Mouse (Mus musculus): ENCODE results near the gene Kif13a. TPM values are rescaled to one million over a fixed set of nuclear protein-coding genes. Genes with fewer than 3 reads are reported as not detected.

Gene Kif13a
- polyA plus RNA-seq, 1 experiment from 2014 or later = 11.9 TPM

DNA sequence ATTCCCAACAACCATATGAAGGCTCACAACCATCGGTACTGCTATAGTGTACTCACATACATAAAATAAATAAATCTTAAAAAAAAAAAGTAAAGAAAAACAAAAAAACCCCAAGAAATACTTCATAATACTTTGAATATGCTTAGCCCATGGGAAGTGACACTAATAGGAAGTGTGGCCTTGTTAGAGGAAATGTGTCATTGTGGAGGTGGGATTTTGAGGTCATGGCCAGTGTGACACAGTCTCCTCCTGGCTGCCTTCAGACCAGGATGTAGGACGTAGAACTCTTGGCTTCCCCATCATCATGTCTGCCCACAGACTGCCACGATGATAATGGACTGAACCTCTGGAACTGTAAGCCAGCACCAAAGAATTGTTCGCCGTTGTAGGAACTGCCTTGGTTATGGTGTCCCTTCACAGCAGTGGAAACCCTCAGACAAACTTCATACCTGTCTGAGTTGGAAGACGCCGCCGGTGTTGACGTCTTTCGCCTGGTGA is 143.6 kb downstream of the Kif13a start:
- Histone ChIP-seq H3K9ac (no peak overlapping the region), H3K4me2 (no peak overlapping the region), H3K4me3 (no peak overlapping the region), H3K36me3 (replicated peaks) (no peaks in the 10 kb centered on the region; the same call in 1 of the 2 replicates), H3K27me3 (replicated peaks) (no peaks in the 10 kb centered on the region), H3K27ac (no peak overlapping the region), H3K4me1 (no peaks in the 10 kb centered on the region), H3K9me3 (no peaks in the 10 kb centered on the region)
- ATAC-seq (replicated peaks) = no peak
- 97% methylated on average over 10 of the region's 10 CpGs for WGBS

DNA sequence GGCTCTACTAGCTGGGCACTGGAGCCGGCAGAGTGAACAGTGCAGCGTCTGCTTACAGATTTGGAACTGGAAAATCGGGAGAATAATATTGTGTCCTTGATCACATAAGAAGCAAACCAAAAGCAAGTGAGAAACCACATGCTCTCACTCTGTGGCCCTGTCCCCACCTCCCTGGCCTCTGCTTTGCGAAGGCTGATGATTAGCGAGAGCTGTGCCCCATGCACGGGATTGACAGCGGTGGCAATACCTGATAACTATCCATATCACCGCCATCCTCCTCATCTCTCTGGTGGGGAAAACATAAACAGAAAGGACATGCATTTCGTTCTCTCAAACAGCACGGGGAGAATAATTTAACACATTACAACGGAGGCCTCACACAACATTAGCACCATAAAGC is 149.3 kb downstream of the Kif13a start:
- Histone ChIP-seq H3K9me3 (no peaks in the 10 kb centered on the region), H3K4me2 (no peak overlapping the region), H3K4me1 (no peaks in the 10 kb centered on the region), H3K27ac (no peak overlapping the region), H3K27me3 (replicated peaks) (no peaks in the 10 kb centered on the region), H3K36me3 (replicated peaks) (no peaks in the 10 kb centered on the region), H3K9ac (no peak overlapping the region), H3K4me3 (no peak overlapping the region)
- ATAC-seq (replicated peaks) = no peak
- 90% methylated on average over 11 of the region's 11 CpGs for WGBS

DNA sequence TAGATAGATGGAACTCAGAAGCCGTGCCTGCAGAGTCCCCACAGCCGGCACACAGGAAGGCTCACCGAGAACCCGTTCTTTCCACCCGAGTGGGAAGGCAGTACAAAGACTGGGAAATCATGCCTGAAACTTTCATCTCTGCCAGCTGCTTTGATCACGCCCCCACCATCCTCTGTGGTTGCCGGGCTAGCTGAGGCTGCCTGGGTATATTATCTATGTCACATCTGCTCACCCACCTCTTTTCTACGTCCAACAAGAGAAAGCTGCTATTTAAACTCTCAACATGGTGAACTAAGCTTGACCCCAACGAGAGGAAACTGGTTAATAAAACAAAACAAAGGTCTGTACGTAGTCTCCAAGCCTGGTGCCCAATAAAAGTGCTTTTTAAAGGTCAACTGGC is 149.8 kb downstream of the Kif13a start:
- WGBS = 66% methylated on average over 10 of the region's 10 CpGs
- no peak for ATAC-seq (replicated peaks)
- no peak overlapping the region for H3K27ac ChIP-seq

DNA sequence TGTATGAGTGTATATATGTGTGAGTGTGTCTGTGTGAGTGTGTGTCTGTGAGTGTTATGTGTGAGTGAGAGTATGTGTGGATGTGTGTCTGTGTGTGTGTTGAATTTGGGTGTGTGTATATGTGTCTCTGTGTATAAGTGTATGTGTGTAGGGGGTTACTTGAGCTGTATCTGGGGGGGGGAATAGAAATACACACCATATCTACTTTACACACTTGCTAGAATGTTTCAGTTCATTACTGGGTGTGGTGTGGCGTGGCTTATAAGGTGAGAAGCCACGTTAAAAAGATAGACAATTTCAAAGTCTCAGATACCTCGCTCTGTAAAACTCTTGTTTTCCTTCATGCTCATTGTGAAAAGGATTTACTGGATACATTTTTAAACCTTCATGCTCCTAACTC is 152.2 kb downstream of the Kif13a start:
- Histone ChIP-seq H3K36me3 (replicated peaks) (peaks cover 7% of the 10 kb centered on the region), H3K9me3 (no peaks in the 10 kb centered on the region), H3K27me3 (replicated peaks) (no peaks in the 10 kb centered on the region), H3K9ac (no peak overlapping the region), H3K4me1 (no peaks in the 10 kb centered on the region), H3K27ac (no peak overlapping the region), H3K4me2 (no peak overlapping the region), H3K4me3 (no peak overlapping the region)
- 93% methylated on average over 3 of the region's 3 CpGs for WGBS
- no peak for ATAC-seq (replicated peaks)

More for the DNA sequence above, 149.8 kb downstream of the Kif13a start:
- Histone ChIP-seq H3K36me3 (replicated peaks) (no peaks in the 10 kb centered on the region), H3K27me3 (replicated peaks) (no peaks in the 10 kb centered on the region), H3K4me3 (no peak overlapping the region), H3K9ac (no peak overlapping the region), H3K9me3 (no peaks in the 10 kb centered on the region), H3K4me1 (no peaks in the 10 kb centered on the region), H3K4me2 (no peak overlapping the region)

DNA sequence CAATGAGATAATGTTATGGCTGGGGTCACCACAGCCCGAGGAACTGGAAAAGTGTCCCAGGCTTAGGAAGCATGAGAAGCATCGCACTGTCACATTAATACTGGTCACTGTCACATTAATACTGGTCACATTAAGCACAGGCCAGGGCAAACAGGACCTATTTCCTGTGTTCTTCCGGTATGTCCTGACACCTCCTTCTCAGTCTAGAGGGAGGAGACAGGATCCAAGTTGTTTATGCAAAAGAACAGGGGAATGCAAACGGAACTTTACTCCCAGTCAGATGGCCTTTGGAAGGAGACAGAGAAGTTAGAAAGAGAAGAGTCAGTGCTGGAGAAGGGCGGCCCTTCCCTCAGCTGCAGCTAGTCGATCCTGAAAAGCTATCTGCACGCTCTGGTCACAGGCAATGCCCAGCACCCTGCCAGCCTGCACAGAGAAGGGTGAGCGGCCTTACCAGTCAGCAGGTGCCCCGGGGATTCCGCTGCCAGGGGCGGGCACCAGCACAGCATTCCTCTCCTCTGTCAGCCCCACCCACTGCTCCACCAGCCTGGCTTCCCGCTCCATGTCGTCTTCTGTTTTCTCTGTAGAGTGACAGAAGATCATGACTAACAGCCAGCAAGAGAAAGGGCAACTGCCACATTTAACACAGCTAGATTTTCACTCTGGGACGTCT is 152.9 kb downstream of the Kif13a start:
- Histone ChIP-seq H3K9me3 (no peaks in the 10 kb centered on the region), H3K27me3 (replicated peaks) (no peaks in the 10 kb centered on the region), H3K27ac (no peak overlapping the region), H3K36me3 (replicated peaks) (peaks cover 13% of the 10 kb centered on the region), H3K4me3 (no peak overlapping the region), H3K4me1 (no peaks in the 10 kb centered on the region), H3K9ac (no peak overlapping the region), H3K4me2 (no peak overlapping the region)
- WGBS = 79% methylated on average over 14 of the region's 14 CpGs
- no peak for ATAC-seq (replicated peaks)

DNA sequence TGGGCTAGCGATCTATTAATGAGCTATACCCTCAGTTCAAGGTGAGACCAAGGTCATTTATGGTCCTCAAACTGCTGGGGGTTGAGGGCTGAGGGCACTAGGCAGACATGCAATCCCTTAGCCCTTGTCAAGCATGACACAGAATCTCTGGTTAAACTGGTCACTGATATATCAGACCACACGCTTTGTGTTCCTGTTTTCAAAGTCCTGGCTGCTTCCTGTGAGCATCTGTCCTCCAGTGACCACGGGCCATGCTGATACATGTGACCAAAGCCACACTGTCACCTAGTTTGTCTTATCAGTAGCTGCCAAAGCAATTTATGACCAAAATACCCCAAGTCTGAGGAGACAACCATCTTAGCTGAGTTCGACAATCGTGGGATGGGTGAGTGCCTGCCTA is 154.7 kb downstream of the Kif13a start:
- Histone ChIP-seq H3K4me2 (no peak overlapping the region), H3K9me3 (no peaks in the 10 kb centered on the region), H3K27me3 (replicated peaks) (no peaks in the 10 kb centered on the region), H3K36me3 (replicated peaks) (peaks cover 23% of the 10 kb centered on the region), H3K27ac (no peak overlapping the region), H3K4me3 (no peak overlapping the region), H3K9ac (no peak overlapping the region), H3K4me1 (no peaks in the 10 kb centered on the region)
- ATAC-seq (replicated peaks) = no peak
- WGBS = 96% methylated on average over 5 of the region's 5 CpGs

DNA sequence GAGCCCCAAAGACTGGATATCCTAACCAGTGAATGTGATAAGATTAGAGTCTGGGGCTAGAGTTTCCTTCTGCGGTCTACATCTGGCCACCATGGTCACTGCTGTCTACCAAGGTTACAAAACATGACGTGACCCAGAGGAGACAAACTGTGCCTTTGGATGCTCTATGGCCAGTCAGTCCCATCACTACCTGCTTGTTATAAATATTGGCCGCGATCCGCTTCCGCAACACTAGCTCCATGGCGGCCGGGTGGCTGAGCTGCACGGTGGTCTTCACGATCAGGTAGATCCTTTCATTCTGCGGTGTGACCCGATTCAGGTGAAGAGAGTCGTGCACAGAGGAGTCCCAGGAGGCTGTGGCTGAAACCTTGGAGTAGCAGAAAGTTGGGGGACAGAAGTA is 157.1 kb downstream of the Kif13a start:
- Histone ChIP-seq H3K27me3 (replicated peaks) (no peaks in the 10 kb centered on the region), H3K4me2 (no peak overlapping the region), H3K36me3 (replicated peaks) (peaks cover 27% of the 10 kb centered on the region), H3K9ac (no peak overlapping the region), H3K4me3 (no peak overlapping the region), H3K27ac (no peak overlapping the region), H3K9me3 (no peaks in the 10 kb centered on the region), H3K4me1 (no peaks in the 10 kb centered on the region)
- 97% methylated on average over 13 of the region's 13 CpGs for WGBS
- ATAC-seq (replicated peaks) = no peak

DNA sequence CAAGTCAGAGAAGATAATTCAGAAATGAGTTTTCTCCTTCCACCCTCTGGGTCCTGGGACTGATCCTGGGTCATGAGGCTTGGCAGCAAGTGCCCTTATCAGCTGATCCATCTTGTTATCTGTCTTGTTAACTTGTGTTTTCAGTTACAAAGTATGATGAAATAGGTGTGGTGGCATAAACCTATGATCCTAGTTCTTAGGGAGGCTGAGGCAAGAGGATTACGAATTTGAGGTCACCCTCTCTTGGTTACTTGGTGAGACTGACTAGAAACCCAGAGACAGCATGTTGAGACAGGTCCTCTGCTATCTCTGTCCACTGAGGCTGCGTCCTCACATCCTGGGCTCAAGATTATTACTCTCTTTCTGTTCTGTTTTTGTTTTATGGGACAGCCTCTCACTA is 164.3 kb downstream of the Kif13a start:
- H3K4me3 ChIP-seq = no peak overlapping the region
- H3K9ac ChIP-seq = no peak overlapping the region
- no peak for ATAC-seq (replicated peaks)
- no peaks in the 10 kb centered on the region for H3K27me3 ChIP-seq (replicated peaks)
- H3K4me1 ChIP-seq = no peaks in the 10 kb centered on the region
- H3K36me3 ChIP-seq (replicated peaks) = peaks cover 16% of the 10 kb centered on the region; the same call in 1 of the 2 replicates
- no peak overlapping the region for H3K27ac ChIP-seq
- 92% methylated on average over 2 of the region's 2 CpGs for WGBS
- H3K4me2 ChIP-seq = no peak overlapping the region
- no peaks in the 10 kb centered on the region for H3K9me3 ChIP-seq

DNA sequence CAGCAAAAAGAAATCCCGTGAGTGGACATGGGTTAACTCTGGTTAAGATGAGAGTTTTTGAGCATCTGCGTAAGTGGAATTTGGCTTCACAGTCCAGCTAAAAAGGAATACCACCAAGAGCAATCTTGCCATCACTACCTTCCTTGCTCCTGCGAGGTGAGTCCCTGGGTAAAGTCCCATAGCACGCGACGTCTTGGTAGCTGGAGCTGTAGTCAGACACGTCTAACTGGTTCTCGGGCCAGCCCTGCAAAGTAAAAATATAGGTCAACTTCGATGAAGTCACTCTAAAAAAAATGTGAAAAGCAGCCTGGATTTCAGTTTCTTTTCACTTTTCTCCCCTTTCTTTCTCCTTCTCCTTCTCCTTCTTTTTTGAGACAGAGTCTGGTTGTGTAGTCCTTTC is 166.5 kb downstream of the Kif13a start:
- no peaks in the 10 kb centered on the region for H3K9me3 ChIP-seq

DNA sequence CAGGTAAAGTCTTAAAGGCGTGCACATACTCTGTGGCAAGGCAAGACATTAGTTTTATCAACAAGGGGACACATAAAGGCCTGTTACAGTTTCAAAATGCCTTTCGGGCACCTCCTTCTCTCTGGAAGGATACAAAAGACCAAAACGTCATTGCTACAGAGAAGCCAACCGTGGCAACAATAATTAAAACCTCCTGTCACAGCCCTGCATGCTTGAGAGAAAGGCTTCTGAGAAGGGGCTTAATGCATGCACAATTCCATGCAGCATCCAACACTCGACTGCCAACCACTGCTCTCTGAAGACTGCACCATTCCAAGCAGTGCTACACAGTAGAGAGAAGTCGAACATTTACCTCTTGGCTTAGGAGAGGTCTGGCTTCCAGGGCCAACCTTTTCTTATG is 168.7 kb downstream of the Kif13a start:
- no peak overlapping the region for H3K4me2 ChIP-seq
- H3K27ac ChIP-seq = no peak overlapping the region
- H3K27me3 ChIP-seq (replicated peaks) = no peaks in the 10 kb centered on the region
- peaks cover 6% of the 10 kb centered on the region for H3K4me1 ChIP-seq
- ATAC-seq (replicated peaks) = no peak
- no peak overlapping the region for H3K4me3 ChIP-seq
- no peaks in the 10 kb centered on the region for H3K9me3 ChIP-seq
- WGBS = 51% methylated on average over 6 of the region's 6 CpGs
- no peak overlapping the region for H3K9ac ChIP-seq
- H3K36me3 ChIP-seq (replicated peaks) = peaks cover 12% of the 10 kb centered on the region; the same call in 1 of the 2 replicates

More for the DNA sequence above, 166.5 kb downstream of the Kif13a start:
- H3K4me3 ChIP-seq = no peak overlapping the region
- H3K9ac ChIP-seq = no peak overlapping the region
- 98% methylated on average over 9 of the region's 9 CpGs for WGBS
- H3K36me3 ChIP-seq (replicated peaks) = peaks cover 12% of the 10 kb centered on the region; the same call in 1 of the 2 replicates
- H3K27ac ChIP-seq = no peak overlapping the region
- no peak for ATAC-seq (replicated peaks)
- H3K4me1 ChIP-seq = peaks cover 6% of the 10 kb centered on the region
- no peak overlapping the region for H3K4me2 ChIP-seq
- no peaks in the 10 kb centered on the region for H3K27me3 ChIP-seq (replicated peaks)

DNA sequence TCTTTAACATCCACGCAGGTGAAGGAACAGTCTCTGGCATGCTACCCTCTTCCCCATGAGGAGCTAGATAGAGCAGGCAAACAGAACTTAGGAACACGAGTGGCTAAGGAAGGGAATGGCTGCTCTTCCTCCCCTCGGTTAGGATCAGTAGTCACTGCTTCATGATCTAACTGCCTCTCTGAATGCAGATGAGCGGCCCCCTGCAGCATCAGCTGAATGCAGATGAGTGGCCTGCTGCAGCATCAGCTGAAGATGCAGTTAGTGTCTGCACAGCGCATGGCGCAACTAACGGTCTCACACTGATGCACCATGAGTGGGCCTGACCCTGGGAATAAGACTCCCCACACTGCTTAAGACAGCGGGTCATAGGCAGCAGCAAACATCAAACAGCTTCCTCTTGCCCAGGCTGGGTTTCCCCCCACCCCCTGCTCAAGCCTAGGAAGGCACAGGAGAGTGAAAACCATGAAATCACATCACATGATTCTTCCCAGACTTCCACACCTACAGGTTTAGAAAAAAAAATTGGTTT is 170.3 kb downstream of the Kif13a start:
- Histone ChIP-seq H3K36me3 (replicated peaks) (peaks cover 12% of the 10 kb centered on the region; the same call in 1 of the 2 replicates), H3K4me1 (peaks cover 6% of the 10 kb centered on the region), H3K9me3 (no peaks in the 10 kb centered on the region), H3K4me2 (no peak overlapping the region), H3K4me3 (no peak overlapping the region), H3K27me3 (replicated peaks) (no peaks in the 10 kb centered on the region), H3K9ac (no peak overlapping the region), H3K27ac (0 out of 2 replicates have a peak overlapping the region, but pooled peaks have one; percentile 48)
- 0 out of 2 replicates have a peak, but pooled peaks have one; percentile 37 for ATAC-seq (replicated peaks)
- WGBS = 41% methylated on average over 8 of the region's 8 CpGs

DNA sequence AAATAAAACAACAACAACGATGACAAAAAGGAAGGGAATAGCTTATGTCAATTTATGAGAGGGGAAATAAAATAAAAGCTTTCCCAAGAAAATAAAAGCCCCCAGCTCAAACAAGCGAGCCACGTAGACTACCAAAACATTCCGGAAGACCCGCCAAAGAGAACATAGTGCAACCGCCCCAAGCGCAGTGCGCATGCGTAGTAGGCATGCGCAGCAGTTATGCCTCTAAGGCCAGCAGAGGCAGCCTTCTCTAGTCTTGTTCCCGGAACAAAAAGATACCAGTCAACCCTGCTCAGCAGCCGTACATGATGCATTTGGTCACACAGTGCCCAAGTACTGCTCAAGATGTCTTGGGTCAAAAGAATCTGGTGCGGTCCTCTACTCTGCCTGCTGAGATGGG is 171.0 kb downstream of the Kif13a start:
- Histone ChIP-seq H3K4me2 (no peak overlapping the region), H3K4me3 (no peak overlapping the region), H3K9ac (no peak overlapping the region), H3K4me1 (peaks cover 6% of the 10 kb centered on the region), H3K27ac (no peak overlapping the region), H3K9me3 (no peaks in the 10 kb centered on the region), H3K27me3 (replicated peaks) (no peaks in the 10 kb centered on the region), H3K36me3 (replicated peaks) (peaks cover 8% of the 10 kb centered on the region; the same call in 1 of the 2 replicates)
- WGBS = 93% methylated on average over 13 of the region's 13 CpGs
- no peak for ATAC-seq (replicated peaks)

DNA sequence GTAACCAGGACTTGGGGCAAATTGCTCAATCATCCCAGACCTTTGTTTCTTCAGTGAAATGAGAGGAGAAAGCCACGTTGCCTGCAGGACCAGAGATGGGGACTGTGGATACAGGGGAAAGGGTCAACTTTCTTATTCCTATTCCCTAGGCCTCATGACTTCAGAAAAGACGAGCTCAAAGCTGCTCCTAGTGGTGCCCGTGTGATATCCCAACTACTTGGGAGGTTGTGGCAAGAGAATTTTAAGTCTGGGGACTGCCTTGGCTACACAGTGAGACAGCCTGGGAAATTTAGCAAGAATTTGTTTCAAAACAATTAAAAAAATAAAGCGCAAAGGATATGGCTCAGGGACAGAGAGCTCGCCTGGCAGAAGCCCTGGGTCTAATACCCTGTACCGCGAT is 171.7 kb downstream of the Kif13a start:
- Histone ChIP-seq H3K9ac (no peak overlapping the region), H3K4me3 (no peak overlapping the region), H3K4me2 (no peak overlapping the region), H3K27me3 (replicated peaks) (no peaks in the 10 kb centered on the region), H3K9me3 (no peaks in the 10 kb centered on the region), H3K36me3 (replicated peaks) (peaks cover 5% of the 10 kb centered on the region; the same call in 1 of the 2 replicates), H3K27ac (no peak overlapping the region), H3K4me1 (peaks cover 6% of the 10 kb centered on the region)
- WGBS = 86% methylated on average over 7 of the region's 7 CpGs
- ATAC-seq (replicated peaks) = no peak
